Mouse (Mus musculus) forebrain, embryonic 16.5 days (tissue): Measurements from ENCODE around the gene Fn3k. TPM values are rescaled to one million over a fixed set of nuclear protein-coding genes. Genes with fewer than 3 reads are reported as not detected.

Experiments used
- ATAC-seq: fragments of 200-750 bp; cut with Nextera tagmentation; 2 replicates; pipeline ENCODE4 v1.8.0; 2017; ENCODE audit warnings: mild to moderate bottlenecking, moderate library complexity
- H3K27ac ChIP-seq: fragments of 300-500 bp; sonication (generic); 2 replicates; pipeline ENCODE4 v1.5.1; 2014; ENCODE audit warnings: low read length, control low read depth
- H3K27me3 ChIP-seq: fragments of 300-500 bp; sonication (generic); replicated peaks from 2 replicates; pipeline ENCODE4 v1.6.1; 2014; ENCODE audit warnings: low read length; ENCODE audit not compliant: control insufficient read depth, insufficient read depth
- H3K36me3 ChIP-seq: fragments of 300-500 bp; sonication (generic); 2 replicates; pipeline ENCODE4 v1.6.1; 2014; ENCODE audit not compliant: control insufficient read depth, insufficient read depth
- H3K4me1 ChIP-seq: fragments of 300-500 bp; sonication (generic); replicated peaks from 2 replicates; pipeline ENCODE4 v1.6.1; 2014; ENCODE audit warnings: low read length; ENCODE audit not compliant: control insufficient read depth, insufficient read depth
- H3K4me2 ChIP-seq: fragments of 300-500 bp; sonication (generic); 2 replicates; pipeline ENCODE4 v1.6.1; 2014; ENCODE audit warnings: mild to moderate bottlenecking, low read length, control low read depth
- H3K4me3 ChIP-seq: fragments of 300-500 bp; sonication (generic); replicated peaks from 2 replicates; pipeline ENCODE4 v1.5.1; 2014; ENCODE audit warnings: mild to moderate bottlenecking, low read length, control low read depth
- H3K9ac ChIP-seq: fragments of 300-500 bp; sonication (generic); replicated peaks from 2 replicates; pipeline ENCODE4 v1.6.1; 2014; ENCODE audit warnings: low read depth, low read length, control low read depth
- H3K9me3 ChIP-seq: fragments of 300-500 bp; sonication (generic); 2 replicates; pipeline ENCODE4 v1.6.1; 2016; ENCODE audit warnings: low read length; ENCODE audit not compliant: control insufficient read depth
- WGBS: fragments of 180-500 bp; shearing (Covaris S2); extraction: QIAGEN DNeasy Blood & Tissue Kit; methylation state at CpG from one replicate; pipeline ENCODE4 v1.1.7; 2014; 5-methylcytosine and 5-hydroxymethylcytosine counted together
- microRNA-seq: library from miRNA; unstranded; fragments of <30 nt; microRNA quantifications from one replicate; pipeline ENCODE4, GENCODE M21; 2017
- polyA plus RNA-seq: library from polyadenylated mRNA; unstranded; fragments of >200 nt; fragmentation: Nextera tagmentation; extraction: Ambion mirVana; gene quantifications from 2 replicates; pipeline ENCODE4 v1.2.1, GENCODE M21; 2015

Gene Fn3k
- polyA plus RNA-seq, 1 experiment from 2014 or later: 5.1 TPM

GRCm38 (mm10) chr11:121485882-121486281 is 51.2 kb downstream of the Fn3k start:
- no peak for ATAC-seq
- no peaks in the 10 kb centered on the region for H3K36me3 ChIP-seq
- no peaks in the 10 kb centered on the region for H3K4me1 ChIP-seq
- no peak overlapping the region for H3K27ac ChIP-seq
- H3K9ac ChIP-seq: no peak overlapping the region
- H3K4me3 ChIP-seq: no peak overlapping the region
- H3K9me3 ChIP-seq: no peaks in the 10 kb centered on the region
- H3K4me2 ChIP-seq: no peak overlapping the region
- 89% methylated on average over 9 of the region's 9 CpGs for WGBS
- no peaks in the 10 kb centered on the region for H3K27me3 ChIP-seq

DNA sequence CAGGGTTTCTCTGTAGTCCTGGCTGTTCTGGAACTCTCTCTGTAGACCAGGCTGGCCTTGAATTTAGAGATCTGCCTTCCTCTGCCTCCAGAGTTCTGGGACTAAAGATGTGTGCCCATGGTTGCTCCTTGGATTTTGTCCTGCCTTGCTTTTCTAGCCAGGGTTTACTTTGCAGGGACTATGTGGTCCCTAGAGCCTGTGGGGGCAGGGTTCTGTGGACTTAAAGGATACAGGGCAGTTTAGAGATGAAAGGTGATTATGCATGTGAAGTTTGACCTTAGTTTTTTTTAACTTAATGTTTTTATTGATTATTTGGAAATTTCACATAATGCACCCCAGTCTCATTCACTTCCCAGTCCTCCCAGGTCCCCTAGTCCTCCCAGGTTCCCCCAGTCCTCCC is 55.9 kb downstream of the Fn3k start:
- Histone ChIP-seq H3K9ac (no peak overlapping the region), H3K4me3 (no peak overlapping the region), H3K9me3 (no peaks in the 10 kb centered on the region), H3K4me1 (no peaks in the 10 kb centered on the region), H3K36me3 (0 out of 2 replicates have a peak, but pooled peaks cover 2% of the 10 kb centered on the region), H3K4me2 (no peak overlapping the region), H3K27ac (no peak overlapping the region), H3K27me3 (no peaks in the 10 kb centered on the region)
- ATAC-seq: no peak

Small RNA genes within 50 kb of the gene (microRNA-seq; reads per million reads assigned to microRNA genes)
- not detected for gene Mir7236

Other genes with a start within 250 kb of the Fn3k start
- 14.8 and 22.9 TPM in 2 replicates for gene Hexdc, start 230.5 kb upstream of the Fn3k start, polyA plus RNA-seq
- gene Ogfod3, start 230.2 kb upstream of the Fn3k start, polyA plus RNA-seq: 14.8 and 15.3 TPM in 2 replicates
- gene Cybc1, start 205.6 kb upstream of the Fn3k start, polyA plus RNA-seq: 44.2 and 47.4 TPM in 2 replicates
- gene Narf, start 197.7 kb upstream of the Fn3k start, polyA plus RNA-seq: 108 and 114 TPM in 2 replicates
- gene Foxk2, start 174.9 kb upstream of the Fn3k start, polyA plus RNA-seq: 14.2 and 14.3 TPM in 2 replicates
- 93.1 and 95.5 TPM in 2 replicates for gene Wdr45b, start 80.5 kb upstream of the Fn3k start, polyA plus RNA-seq
- 7.5 and 9.6 TPM in 2 replicates for gene Rab40b, start 46.7 kb upstream of the Fn3k start, polyA plus RNA-seq
- gene Fn3krp, start 13.5 kb upstream of the Fn3k start, polyA plus RNA-seq: 7.8 and 10.1 TPM in 2 replicates
- gene Tbcd, start 17.0 kb downstream of the Fn3k start, polyA plus RNA-seq: 60.2 and 61.9 TPM in 2 replicates
- 0.34 and 0.66 TPM in 2 replicates for gene Zfp750, start 84.4 kb downstream of the Fn3k start, polyA plus RNA-seq
- gene B3gntl1, start 238.2 kb downstream of the Fn3k start, polyA plus RNA-seq: 7.4 and 7.8 TPM in 2 replicates